Mouse (Mus musculus): Measurements from ENCODE around the gene Cdc5l.

The Cdc5l gene

DNA sequence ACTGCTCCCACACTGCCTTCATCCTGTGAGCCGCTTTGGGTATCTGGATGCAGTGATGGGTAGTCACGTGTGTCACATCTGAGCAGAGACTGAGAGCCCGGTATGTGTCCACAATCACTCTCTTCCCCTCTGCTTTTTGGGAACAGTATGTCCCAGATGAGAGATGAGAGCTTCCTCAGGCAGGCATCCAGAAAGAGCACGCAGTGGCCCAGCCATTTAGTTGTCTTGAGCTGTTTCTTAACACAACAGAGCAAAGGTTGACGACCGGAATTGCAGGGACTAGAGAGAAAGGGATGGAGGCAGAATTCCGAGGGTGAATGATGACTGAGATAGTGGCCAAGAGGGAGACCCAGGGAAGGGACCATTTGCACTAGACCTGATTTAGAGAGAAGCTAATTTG, 68.7 kb downstream of the Cdc5l start:
- DNase-seq (ENCODE audit: low spot score), result no peak

DNA sequence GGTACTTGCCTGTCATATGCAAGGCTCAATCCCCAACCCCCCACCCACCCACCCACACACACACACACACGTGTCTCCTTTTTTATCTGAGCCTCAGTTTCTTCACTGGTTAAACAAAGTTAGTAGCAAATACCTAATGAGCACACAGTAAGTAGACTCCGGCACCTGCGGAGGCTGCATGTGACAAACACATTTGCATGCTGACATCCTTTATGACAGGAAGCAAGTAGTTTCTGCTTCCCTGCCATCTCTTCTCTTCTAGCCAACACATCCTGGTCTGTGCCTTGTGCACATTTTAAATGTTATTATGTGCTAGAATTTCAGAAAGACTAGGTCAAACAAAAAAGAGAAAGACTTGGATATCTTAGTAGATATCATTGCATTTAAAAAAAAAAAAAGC, 72.6 kb downstream of the Cdc5l start:
- no peak for DNase-seq (ENCODE audit: low spot score)

DNA sequence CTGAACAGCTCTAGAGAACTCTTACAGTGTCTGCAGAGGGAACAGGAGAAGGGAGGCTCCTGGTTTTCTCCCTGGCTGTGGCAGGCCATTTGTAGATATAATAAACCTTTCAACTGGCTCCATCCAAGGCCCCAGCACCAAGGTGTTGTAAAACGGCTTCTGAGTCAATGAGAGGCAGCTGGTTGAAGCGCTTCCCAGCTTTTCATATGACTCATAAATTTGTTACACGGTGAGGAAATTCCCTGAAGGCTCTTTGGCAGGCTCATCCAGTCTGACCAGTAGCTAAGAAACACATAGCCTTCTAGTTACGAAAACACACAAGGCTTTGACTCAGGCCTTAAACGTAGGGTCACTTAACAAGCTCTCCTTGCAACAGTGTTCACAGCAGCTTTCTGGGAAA, 74.1 kb downstream of the Cdc5l start:
- DNase-seq (ENCODE audit: low spot score), result no peak

DNA sequence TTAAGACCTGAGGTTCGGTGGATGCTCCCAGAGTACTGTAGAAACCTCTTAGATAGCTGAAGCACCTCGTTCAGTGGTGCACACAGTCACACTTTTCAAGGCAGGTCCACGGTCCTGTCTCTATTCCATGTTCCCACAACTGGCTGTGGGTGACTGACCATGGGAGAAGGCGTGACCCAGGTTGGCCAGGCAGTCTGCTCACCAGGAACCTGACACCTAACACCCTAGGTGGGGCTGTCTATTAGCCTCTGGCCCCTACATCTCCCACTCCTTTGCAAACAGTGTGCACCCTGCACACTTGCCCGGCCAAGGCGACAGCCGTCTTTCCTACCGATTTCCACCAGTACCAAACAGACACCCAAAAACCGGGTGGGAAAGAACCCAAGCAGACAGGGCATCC, 77.1 kb downstream of the Cdc5l start:
- no peak for DNase-seq (ENCODE audit: low spot score)

DNA sequence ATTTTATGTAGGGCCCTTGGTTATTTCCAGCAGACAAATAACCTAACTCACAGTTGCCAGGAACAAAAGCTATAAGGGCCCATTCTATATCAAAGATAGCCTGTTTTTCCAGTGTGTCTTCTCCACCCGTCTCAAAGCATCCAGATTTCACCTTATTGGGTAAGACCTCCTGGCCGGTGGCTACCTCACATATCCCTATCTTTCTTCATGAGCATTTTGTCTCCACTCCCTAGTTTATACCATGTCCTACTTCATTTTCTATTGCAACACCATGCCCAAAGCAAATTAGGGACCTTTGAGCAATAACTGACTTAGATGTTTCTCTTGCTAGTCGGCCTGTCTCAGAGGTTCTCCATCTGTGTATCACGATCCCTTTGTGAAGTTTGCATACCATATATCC, 85.6 kb downstream of the Cdc5l start:
- DNase-seq (ENCODE audit: low spot score), result no peak
